Mouse (Mus musculus) cortical plate, adult 2 months (tissue): ENCODE results near the gene Igdcc3.

Experiments used
- CTCF ChIP-seq: fragments of 200-500 bp; IDR thresholded peaks from 2 replicates; pipeline ENCODE4 v1.5.1; 2011; ENCODE audit warnings: mild to moderate bottlenecking, control low read depth, low read length; ENCODE audit not compliant: insufficient read depth; ENCODE audit errors: extremely low read depth
- POLR2A ChIP-seq: fragments of 200-500 bp; IDR thresholded peaks from 2 replicates; pipeline ENCODE4 v1.6.1; 2011; ENCODE audit warnings: mild to moderate bottlenecking, low read length, control low read depth; ENCODE audit not compliant: insufficient read depth; ENCODE audit errors: extremely low read depth

- TF ChIP-seq CTCF, result no peak
- no peak for TF ChIP-seq POLR2A
Measured at GRCm38 (mm10) chr9:65140491-65140890, 498 bp upstream of the Igdcc3 start.
